Mouse (Mus musculus): ENCODE data around the gene Hnrnpc.
"Not testable (repeated sequence)": the region's sequence is repeated elsewhere in the genome, so short reads cannot be mapped to it uniquely, and the experiment has no call there.

Hnrnpc gene

GRCm38 (mm10) chr14:52103474-52103855 is 363 bp downstream of the Hnrnpc start:
- DNase-seq (ENCODE audit: low read depth) = no peak

- no peak for DNase-seq (ENCODE audit: low read depth)
Observed at GRCm38 (mm10) chr14:52101285-52102157, 2.3 kb downstream of the Hnrnpc start.

GRCm38 (mm10) chr14:52100170-52100960 is 3.5 kb downstream of the Hnrnpc start:
- DNase-seq (ENCODE audit: low read depth) = no peak

DNA sequence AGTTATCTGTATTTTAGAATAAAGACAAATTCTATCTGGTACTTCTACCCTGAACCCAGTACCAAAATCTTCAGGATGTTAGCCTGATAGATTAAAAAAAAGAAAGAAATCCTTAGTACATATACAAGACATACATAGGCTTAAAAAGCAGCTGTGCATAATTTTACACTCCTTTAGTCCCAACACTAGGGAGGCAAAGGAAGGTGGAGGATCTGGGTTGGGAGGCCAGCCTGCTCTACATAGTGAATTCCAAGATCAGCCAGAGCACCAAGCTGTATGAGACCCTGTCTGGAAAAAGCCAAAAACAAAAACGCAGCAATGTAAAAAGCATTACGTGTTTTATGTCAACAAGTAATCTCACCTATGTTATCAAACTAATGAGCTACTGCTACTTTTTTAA is 4.3 kb downstream of the Hnrnpc start:
- no peak for DNase-seq (ENCODE audit: low read depth)

DNA sequence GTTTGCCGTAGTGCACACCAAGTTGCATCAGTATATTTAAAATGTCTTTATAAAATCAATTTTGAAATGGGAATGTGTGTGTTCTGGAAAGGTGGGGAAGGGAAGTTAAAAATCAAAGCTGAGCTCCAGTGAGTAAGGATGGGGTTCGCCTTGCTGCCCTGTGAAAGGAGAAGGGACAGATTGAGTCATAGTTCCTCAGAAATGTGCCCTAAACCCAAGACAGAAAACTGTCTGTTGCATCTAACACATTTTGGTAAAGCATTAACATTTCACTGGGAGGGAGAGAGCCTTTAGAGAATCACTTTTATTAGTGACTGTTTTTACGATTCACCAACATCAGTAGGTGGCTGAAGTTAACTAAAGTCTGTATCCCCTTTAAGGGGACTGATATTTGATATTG is 5.4 kb downstream of the Hnrnpc start:
- DNase-seq (ENCODE audit: low read depth) = not testable (repeated sequence)

GRCm38 (mm10) chr14:52097191-52097590 is 6.6 kb downstream of the Hnrnpc start:
- DNase-seq (ENCODE audit: low read depth) = not testable (repeated sequence)

DNA sequence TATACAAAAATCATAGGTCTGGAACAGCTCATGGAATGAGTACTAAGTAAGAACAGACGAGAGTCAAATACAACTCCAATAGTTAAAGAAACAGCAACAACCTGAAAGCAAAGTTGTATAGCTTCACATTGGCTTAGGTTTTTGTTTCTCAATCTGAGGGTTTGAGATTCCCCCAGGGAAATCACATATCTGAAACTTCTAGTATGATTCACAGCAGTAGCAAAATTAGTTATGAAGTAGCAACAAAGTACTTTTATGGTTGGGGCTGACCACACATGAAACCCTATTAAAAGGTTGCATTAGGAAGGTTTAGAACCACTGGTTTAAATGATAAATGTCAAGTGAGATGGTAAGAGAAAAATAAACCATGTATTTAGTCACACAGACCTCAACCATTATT is 9.3 kb downstream of the Hnrnpc start:
- DNase-seq (ENCODE audit: low read depth) = no peak

DNA sequence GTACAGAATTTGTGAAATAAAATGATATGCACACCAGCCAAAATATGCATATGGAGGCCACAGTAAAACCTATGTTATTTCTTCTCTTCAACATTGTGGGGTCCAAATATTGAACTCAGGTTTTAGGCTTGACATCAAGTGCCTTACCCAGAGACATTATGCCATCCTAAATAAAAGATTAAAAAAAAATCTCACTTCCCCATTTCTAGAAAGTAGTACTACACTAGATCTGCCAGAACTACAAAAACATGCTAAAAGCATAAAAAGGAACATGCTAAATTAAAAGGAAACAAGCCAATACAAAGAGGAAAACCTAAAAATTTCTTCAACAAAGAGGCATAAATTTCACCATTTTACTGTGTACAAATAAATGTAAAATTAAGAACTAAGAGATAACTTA is 20.7 kb downstream of the Hnrnpc start:
- DNase-seq (ENCODE audit: low read depth) = no peak

- no peak for DNase-seq (ENCODE audit: low read depth)
Observed at GRCm38 (mm10) chr14:52071599-52072137, 32.2 kb downstream of the Hnrnpc start.

DNA sequence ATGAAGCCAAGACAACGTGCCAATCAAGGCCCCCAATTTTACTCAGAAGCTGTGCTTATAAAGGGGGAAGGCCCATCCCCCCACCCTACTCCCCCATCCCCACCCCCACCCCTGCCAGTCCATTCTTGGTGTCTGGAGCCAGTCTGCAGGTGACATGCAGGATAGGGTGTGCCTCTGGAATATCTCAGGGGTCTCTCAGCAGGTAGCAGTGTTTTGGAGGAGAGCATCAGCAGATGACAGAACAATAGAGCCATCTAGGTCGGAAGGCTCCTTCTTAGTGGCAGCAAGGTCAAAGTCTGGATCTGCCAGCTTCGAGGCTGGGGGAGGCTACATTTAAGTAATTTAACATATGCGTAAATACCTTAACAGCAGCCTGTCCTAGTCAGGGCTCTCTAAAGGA is 37.7 kb downstream of the Hnrnpc start:
- DNase-seq (ENCODE audit: low read depth) = no peak

DNA sequence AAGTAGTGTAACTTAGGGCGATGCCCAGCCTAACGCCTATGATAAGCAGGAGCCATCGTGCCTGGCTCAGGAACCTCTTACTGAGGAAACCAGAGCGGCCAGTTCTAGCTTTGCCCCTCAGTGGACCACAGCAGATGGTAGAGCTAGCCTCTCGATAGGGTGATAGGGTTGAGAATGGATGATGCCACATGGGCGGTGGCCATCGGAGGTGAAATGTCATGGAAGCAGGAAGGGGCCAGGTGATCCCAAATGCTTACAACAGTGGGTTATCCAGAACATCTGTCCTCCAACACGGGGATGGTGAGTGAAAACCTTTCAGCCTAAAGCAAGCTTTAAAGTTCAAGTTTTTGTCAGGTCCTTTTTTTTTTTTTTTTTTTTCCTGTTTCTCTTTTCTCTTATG is 42.0 kb downstream of the Hnrnpc start:
- DNase-seq (ENCODE audit: low read depth) = no peak

GRCm38 (mm10) chr14:52060800-52061199 is 43.0 kb downstream of the Hnrnpc start:
- no peak for DNase-seq (ENCODE audit: low read depth)

DNA sequence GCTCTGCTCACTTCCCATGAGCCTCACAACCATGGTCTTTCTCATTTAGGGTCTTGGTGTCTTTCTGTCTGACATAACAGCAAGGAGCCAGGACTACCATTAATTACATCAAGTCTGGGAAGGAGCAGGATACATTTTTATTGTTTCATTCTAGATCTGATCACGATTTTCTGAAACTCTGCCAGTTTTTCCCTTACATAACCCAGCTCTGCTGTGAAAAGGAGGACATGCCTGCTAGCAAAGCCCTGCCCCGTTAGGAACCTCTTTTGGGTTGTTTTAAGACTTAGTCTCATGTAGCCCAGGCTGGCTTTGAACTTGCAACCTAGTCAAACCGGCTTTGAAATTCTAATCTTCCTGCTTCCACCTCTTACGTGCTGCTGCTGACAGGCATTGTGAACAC is 43.8 kb downstream of the Hnrnpc start:
- DNase-seq (ENCODE audit: low read depth) = no peak

GRCm38 (mm10) chr14:52052720-52053119 is 51.1 kb downstream of the Hnrnpc start:
- DNase-seq (ENCODE audit: low read depth) = not testable (repeated sequence)

GRCm38 (mm10) chr14:52045966-52046565 is 57.8 kb downstream of the Hnrnpc start:
- DNase-seq (ENCODE audit: low read depth) = no peak

- DNase-seq (ENCODE audit: low read depth) = no peak
Observed at GRCm38 (mm10) chr14:52044901-52045678, 58.7 kb downstream of the Hnrnpc start.

DNA sequence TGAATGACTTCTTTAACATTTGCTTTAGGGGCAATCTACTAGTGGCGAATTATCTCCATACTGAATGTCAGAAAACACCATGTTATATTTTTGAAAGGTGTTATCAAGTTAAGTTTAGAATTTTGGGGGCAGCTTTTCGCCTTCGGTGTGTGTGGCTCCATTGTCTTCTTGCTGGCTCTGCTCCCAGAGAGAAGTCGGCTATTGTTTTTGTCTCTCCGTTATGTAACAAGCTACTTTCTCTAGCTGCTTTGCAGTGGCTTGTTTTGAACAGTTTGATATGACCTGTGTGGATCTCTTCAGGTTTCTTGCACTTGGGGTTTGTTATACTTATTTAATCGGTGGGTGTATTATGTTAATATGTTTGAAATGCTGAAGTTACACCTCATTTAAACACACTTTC is 60.4 kb downstream of the Hnrnpc start:
- no peak for DNase-seq (ENCODE audit: low read depth)

- not testable (repeated sequence) for DNase-seq (ENCODE audit: low read depth)
Observed at GRCm38 (mm10) chr14:52042359-52042758, 61.5 kb downstream of the Hnrnpc start, which contains the start of gene Olfr221. TSS of gene Olfr221 (minus strand) at chr14:52042459.

DNA sequence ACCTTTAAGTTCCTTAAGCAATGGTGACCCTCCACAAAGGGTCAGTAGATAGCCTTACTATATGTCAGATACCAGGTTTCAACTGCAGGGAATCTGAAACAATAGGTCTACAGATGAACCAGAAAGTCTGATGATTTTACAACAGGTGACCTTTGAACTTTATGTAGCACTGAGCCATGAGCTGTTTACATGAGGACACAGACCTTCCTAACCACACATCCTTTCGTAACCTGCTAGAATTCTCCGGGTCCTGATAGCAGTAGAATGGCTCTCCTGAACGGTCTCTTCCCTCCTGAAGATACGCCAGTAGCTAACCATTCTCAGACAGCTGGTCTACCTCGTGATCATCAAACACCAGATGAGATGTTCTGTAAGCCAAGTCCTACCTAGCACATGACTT is 64.5 kb downstream of the Hnrnpc start:
- DNase-seq (ENCODE audit: low read depth) = no peak

- DNase-seq (ENCODE audit: low read depth) = no peak
Observed at GRCm38 (mm10) chr14:52035926-52036325, 67.9 kb downstream of the Hnrnpc start.

- no peak for DNase-seq (ENCODE audit: low read depth)
Observed at GRCm38 (mm10) chr14:52026342-52026741, 77.5 kb downstream of the Hnrnpc start.

- DNase-seq (ENCODE audit: low read depth) = no peak
Observed at GRCm38 (mm10) chr14:52024133-52024532, 79.7 kb downstream of the Hnrnpc start.

Measured in fibroblast of lung, adult 2 months (primary cell).